Mouse (Mus musculus): Measurements from ENCODE around the gene Syngr2. TPM values are rescaled to one million over a fixed set of nuclear protein-coding genes. Genes with fewer than 3 reads are reported as not detected.

Gene Syngr2
- polyA plus RNA-seq, 1 experiment from 2014 or later: 13.1 TPM

DNA sequence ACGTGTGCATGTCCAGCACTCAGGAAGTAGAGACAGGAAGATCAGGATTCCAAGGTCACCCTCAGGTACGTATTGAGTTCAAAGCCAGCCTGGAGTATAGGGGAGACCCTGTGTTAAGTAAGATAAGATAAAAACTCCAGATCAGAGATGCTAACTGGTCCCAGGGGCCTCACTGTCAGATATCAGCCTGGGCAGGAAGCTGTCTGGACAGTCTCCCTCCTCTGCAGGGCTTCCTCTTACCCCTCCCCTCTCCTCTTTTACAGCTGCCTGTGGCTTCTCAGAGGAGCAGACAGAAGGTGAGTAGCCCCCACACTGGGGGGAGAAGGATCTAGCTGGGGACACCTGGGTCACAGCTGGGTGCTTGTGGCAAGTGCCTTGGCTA, 11.3 kb upstream of the Syngr2 start:
- no peak overlapping the region for H3K9ac ChIP-seq (replicated peaks; ENCODE audit: low read depth, low read length)
- H3K4me2 ChIP-seq (ENCODE audit: low read length): no peak overlapping the region
- 65% methylated on average over 2 of the region's 2 CpGs for WGBS
- no peaks in the 10 kb centered on the region for H3K9me3 ChIP-seq (ENCODE audit: control insufficient read depth, low read length)
- H3K27me3 ChIP-seq (replicated peaks; ENCODE audit: control insufficient read depth, insufficient read depth, low read length): no peaks in the 10 kb centered on the region
- H3K36me3 ChIP-seq (ENCODE audit: control insufficient read depth, insufficient read depth): no peaks in the 10 kb centered on the region
- H3K4me1 ChIP-seq (replicated peaks; ENCODE audit: control insufficient read depth, insufficient read depth, low read length): no peaks in the 10 kb centered on the region
- no peak overlapping the region for H3K27ac ChIP-seq (ENCODE audit: low read length)
- ATAC-seq: no peak
- H3K4me3 ChIP-seq (replicated peaks; ENCODE audit: low read length): no peak overlapping the region

DNA sequence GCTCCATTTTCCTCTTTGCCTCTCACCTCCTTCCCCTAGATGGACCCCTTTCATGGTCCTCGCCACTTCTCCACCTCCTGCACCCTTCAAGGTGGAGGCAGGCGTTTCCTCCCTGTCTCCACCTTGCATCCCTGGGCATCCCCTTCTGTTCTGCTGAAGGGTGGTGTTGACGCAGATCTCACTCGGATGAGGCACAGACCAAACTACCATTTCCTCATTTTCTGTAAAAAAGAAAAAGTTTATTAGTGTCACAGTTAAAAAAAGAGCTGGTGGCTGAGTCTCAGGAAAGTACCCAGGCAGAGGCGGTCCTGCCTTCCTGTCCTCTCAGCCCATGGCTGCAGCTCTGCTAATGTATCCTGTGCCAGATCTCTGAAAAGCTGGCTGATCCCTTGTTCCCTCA, 10.3 kb upstream of the Syngr2 start:
- WGBS: 60% methylated on average over 5 of the region's 5 CpGs
- no peak overlapping the region for H3K4me2 ChIP-seq (ENCODE audit: low read length)
- H3K9me3 ChIP-seq (ENCODE audit: control insufficient read depth, low read length): no peaks in the 10 kb centered on the region
- no peaks in the 10 kb centered on the region for H3K36me3 ChIP-seq (ENCODE audit: control insufficient read depth, insufficient read depth)
- no peak overlapping the region for H3K4me3 ChIP-seq (replicated peaks; ENCODE audit: low read length)
- no peak overlapping the region for H3K27ac ChIP-seq (ENCODE audit: low read length)
- H3K27me3 ChIP-seq (replicated peaks; ENCODE audit: control insufficient read depth, insufficient read depth, low read length): no peaks in the 10 kb centered on the region
- H3K9ac ChIP-seq (replicated peaks; ENCODE audit: low read depth, low read length): no peak overlapping the region
- ATAC-seq: no peak
- no peaks in the 10 kb centered on the region for H3K4me1 ChIP-seq (replicated peaks; ENCODE audit: control insufficient read depth, insufficient read depth, low read length)

DNA sequence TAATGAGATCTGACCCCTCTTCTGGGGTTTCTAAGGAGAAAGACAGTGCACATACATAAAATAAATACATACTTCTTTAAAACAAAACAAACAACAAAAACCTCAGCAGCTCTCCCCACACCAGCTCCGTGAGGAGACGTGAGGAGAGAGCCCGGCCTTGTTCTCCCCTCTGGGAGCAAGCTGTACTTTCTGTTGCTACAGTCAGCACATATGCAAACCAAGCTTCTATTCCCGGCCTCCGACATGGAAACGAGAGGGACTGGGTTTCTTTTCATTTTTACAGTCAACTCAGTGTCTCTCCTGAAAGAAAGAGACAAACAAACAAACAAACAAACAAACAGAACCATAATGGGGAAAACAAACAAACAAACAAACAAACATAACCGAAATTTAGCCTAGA, 9.4 kb upstream of the Syngr2 start:
- 88% methylated on average over 7 of the region's 7 CpGs for whole genome bisulfite sequencing
- no peaks in the 10 kb centered on the region for H3K4me1 ChIP-seq (replicated peaks; ENCODE audit: control insufficient read depth, insufficient read depth, low read length)

DNA sequence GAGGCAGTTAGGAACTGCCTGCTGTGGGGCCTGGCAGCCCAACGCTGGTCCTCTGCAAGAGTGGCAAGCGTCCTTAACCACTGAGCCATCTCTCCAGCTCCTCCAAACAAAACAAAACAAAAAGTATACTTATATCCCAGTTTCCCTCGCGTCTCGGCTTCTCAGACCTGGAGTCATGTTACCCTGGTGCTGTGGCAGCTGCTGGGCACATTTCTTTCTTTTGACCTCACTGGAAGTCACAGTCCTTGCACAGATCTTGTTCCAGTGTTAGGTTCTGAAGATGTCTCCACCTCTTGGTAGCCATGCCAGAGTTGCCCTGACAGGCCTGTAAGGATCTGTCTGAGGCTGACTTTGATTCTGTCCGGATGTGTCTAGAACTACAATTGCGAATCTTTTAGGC, 7.8 kb upstream of the Syngr2 start:
- 82% methylated on average over 7 of the region's 7 CpGs for WGBS
- no peak overlapping the region for H3K4me2 ChIP-seq (ENCODE audit: low read length)

More for the DNA sequence above, 9.4 kb upstream of the Syngr2 start:
- Histone ChIP-seq H3K4me3 (replicated peaks; ENCODE audit: low read length) (no peak overlapping the region), H3K27me3 (replicated peaks; ENCODE audit: control insufficient read depth, insufficient read depth, low read length) (no peaks in the 10 kb centered on the region), H3K4me2 (ENCODE audit: low read length) (no peak overlapping the region), H3K9ac (replicated peaks; ENCODE audit: low read depth, low read length) (no peak overlapping the region), H3K36me3 (ENCODE audit: control insufficient read depth, insufficient read depth) (no peaks in the 10 kb centered on the region), H3K27ac (ENCODE audit: low read length) (no peak overlapping the region), H3K9me3 (ENCODE audit: control insufficient read depth, low read length) (no peaks in the 10 kb centered on the region)
- no peak for ATAC-seq

DNA sequence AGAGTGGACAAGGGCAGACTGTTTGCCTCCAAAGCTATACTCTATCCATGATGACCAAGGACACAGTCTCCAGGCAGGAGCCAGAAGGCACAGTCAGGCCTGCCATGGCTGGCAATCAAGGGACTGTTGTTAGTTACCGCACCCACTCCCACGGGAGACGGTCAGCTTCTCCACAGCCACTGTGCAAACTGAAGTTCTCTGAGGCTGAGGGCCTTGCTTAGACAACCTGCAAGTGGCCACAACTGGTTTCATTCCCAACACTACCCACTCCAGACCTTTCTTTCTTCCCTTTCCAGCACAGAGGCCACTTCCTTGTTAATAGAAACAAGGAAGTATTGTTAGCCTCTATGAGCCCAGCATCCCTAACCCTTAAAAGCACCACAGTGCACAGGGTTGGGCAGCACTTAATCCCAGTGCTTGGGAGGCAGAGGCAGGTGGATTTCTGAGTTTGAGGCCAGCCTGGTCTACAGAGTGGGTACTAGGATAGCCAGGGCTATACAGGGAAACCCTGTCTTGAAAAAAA, 6.2 kb upstream of the Syngr2 start:
- no peaks in the 10 kb centered on the region for H3K27me3 ChIP-seq (replicated peaks; ENCODE audit: control insufficient read depth, insufficient read depth, low read length)
- no peaks in the 10 kb centered on the region for H3K4me1 ChIP-seq (replicated peaks; ENCODE audit: control insufficient read depth, insufficient read depth, low read length)
- ATAC-seq: no peak
- no peak overlapping the region for H3K27ac ChIP-seq (ENCODE audit: low read length)
- H3K4me3 ChIP-seq (replicated peaks; ENCODE audit: low read length): no peak overlapping the region
- no peak overlapping the region for H3K4me2 ChIP-seq (ENCODE audit: low read length)
- WGBS: 91% methylated on average over 3 of the region's 3 CpGs
- no peaks in the 10 kb centered on the region for H3K36me3 ChIP-seq (ENCODE audit: control insufficient read depth, insufficient read depth)
- H3K9ac ChIP-seq (replicated peaks; ENCODE audit: low read depth, low read length): no peak overlapping the region
- no peaks in the 10 kb centered on the region for H3K9me3 ChIP-seq (ENCODE audit: control insufficient read depth, low read length)

More for the DNA sequence above, 7.8 kb upstream of the Syngr2 start:
- H3K27ac ChIP-seq (ENCODE audit: low read length): no peak overlapping the region
- no peak for ATAC-seq
- H3K36me3 ChIP-seq (ENCODE audit: control insufficient read depth, insufficient read depth): no peaks in the 10 kb centered on the region
- H3K4me1 ChIP-seq (replicated peaks; ENCODE audit: control insufficient read depth, insufficient read depth, low read length): no peaks in the 10 kb centered on the region
- H3K27me3 ChIP-seq (replicated peaks; ENCODE audit: control insufficient read depth, insufficient read depth, low read length): no peaks in the 10 kb centered on the region
- H3K4me3 ChIP-seq (replicated peaks; ENCODE audit: low read length): no peak overlapping the region
- H3K9ac ChIP-seq (replicated peaks; ENCODE audit: low read depth, low read length): no peak overlapping the region
- H3K9me3 ChIP-seq (ENCODE audit: control insufficient read depth, low read length): no peaks in the 10 kb centered on the region

DNA sequence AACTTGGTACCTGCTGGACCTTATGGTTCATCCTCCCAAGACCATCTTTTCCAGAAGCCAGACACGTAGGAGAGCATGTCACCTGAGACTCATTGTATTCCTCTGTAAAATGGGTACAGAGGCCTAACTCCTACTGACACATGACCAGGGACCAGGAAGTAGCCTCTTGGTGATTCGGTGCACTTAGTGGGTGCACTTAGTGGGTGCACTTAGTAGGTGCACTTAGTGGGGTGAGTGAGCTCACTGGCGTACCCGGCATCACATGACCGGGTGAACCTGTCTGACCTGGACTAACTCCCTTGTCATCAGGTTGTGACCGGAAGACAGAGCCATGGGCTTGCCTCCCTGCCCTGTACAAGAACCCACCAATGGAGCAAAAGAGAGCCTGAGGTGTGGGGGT, 2.7 kb upstream of the Syngr2 start:
- Histone ChIP-seq H3K4me1 (replicated peaks; ENCODE audit: control insufficient read depth, insufficient read depth, low read length) (peaks cover 18% of the 10 kb centered on the region), H3K9me3 (ENCODE audit: control insufficient read depth, low read length) (no peaks in the 10 kb centered on the region), H3K9ac (replicated peaks; ENCODE audit: low read depth, low read length) (no peak overlapping the region), H3K36me3 (ENCODE audit: control insufficient read depth, insufficient read depth) (no peaks in the 10 kb centered on the region), H3K27me3 (replicated peaks; ENCODE audit: control insufficient read depth, insufficient read depth, low read length) (0 out of 2 replicates have a peak, but pooled peaks cover 6% of the 10 kb centered on the region), H3K4me3 (replicated peaks; ENCODE audit: low read length) (no peak overlapping the region), H3K27ac (ENCODE audit: low read length) (no peak overlapping the region), H3K4me2 (ENCODE audit: low read length) (no peak overlapping the region)
- 93% methylated on average over 6 of the region's 6 CpGs for WGBS
- ATAC-seq: no peak

DNA sequence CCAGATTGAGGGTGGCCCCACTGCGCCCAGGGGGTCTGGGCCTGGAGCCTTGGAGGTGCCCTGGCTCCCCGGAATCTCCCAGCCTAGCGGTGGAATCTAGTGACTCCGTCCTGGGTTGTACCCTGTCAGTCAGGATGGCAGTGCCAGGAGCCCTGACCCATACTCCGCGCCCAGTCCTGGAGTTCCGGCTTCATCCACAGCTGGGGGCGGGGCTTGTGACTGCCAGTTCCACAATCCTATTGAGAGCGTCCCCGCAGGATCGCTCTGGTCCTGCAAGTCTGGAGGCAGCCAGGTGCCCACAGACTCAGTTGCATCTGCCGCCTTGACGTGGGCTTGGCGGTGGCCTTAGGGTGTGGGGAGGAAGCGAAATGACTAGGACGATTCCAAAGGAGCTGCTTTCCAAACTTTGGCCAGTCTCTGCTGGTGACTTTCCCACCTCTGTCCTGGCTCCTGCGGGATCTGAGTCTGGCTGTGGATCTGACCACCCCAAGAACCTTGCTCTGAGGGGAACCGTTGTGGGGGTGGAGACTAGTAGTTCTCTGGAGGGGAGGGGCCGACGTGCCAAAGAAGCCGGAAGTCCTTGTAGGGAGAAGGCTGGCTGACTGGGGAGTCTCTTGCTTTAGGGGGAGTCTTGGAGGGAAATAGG, 1.1 kb downstream of the Syngr2 start:
- Histone ChIP-seq H3K9ac (replicated peaks; ENCODE audit: low read depth, low read length) (peak overlapping the region; percentile 55), H3K4me1 (replicated peaks; ENCODE audit: control insufficient read depth, insufficient read depth, low read length) (peaks cover 18% of the 10 kb centered on the region), H3K4me3 (replicated peaks; ENCODE audit: low read length) (peak overlapping the region; percentile 59), H3K27ac (ENCODE audit: low read length) (no peak overlapping the region), H3K9me3 (ENCODE audit: control insufficient read depth, low read length) (no peaks in the 10 kb centered on the region), H3K4me2 (ENCODE audit: low read length) (peak overlapping the region; percentile 93), H3K27me3 (replicated peaks; ENCODE audit: control insufficient read depth, insufficient read depth, low read length) (0 out of 2 replicates have a peak, but pooled peaks cover 6% of the 10 kb centered on the region), H3K36me3 (ENCODE audit: control insufficient read depth, insufficient read depth) (no peaks in the 10 kb centered on the region)
- WGBS: under 1% methylated on average over 21 of the region's 21 CpGs
- ATAC-seq: peak; percentile 84

DNA sequence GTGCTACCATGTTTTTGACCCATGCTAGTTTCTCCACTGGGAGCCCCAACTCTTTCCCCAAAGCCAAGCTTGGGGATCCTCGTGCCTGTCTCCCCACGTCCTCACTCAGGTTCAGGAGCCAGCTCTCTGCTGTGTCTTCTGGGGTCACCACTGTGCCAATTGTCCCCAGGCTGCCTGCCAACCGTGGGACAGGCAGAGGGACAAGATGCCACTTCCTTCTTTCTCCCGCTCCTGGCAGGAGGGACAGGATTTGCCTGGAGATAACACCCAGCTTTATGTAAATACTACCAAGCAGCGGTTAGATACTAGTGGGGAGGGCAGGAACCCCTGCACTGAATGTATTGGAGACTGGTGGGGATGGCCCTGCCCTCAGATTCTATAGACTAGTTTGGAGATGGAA, 4.4 kb downstream of the Syngr2 start:
- Histone ChIP-seq H3K36me3 (ENCODE audit: control insufficient read depth, insufficient read depth) (no peaks in the 10 kb centered on the region), H3K4me1 (replicated peaks; ENCODE audit: control insufficient read depth, insufficient read depth, low read length) (peaks cover 18% of the 10 kb centered on the region), H3K9ac (replicated peaks; ENCODE audit: low read depth, low read length) (no peak overlapping the region), H3K9me3 (ENCODE audit: control insufficient read depth, low read length) (no peaks in the 10 kb centered on the region), H3K27ac (ENCODE audit: low read length) (no peak overlapping the region), H3K4me2 (ENCODE audit: low read length) (no peak overlapping the region), H3K27me3 (replicated peaks; ENCODE audit: control insufficient read depth, insufficient read depth, low read length) (0 out of 2 replicates have a peak, but pooled peaks cover 6% of the 10 kb centered on the region), H3K4me3 (replicated peaks; ENCODE audit: low read length) (no peak overlapping the region)
- no peak for ATAC-seq
- 69% methylated on average over 5 of the region's 5 CpGs for WGBS

DNA sequence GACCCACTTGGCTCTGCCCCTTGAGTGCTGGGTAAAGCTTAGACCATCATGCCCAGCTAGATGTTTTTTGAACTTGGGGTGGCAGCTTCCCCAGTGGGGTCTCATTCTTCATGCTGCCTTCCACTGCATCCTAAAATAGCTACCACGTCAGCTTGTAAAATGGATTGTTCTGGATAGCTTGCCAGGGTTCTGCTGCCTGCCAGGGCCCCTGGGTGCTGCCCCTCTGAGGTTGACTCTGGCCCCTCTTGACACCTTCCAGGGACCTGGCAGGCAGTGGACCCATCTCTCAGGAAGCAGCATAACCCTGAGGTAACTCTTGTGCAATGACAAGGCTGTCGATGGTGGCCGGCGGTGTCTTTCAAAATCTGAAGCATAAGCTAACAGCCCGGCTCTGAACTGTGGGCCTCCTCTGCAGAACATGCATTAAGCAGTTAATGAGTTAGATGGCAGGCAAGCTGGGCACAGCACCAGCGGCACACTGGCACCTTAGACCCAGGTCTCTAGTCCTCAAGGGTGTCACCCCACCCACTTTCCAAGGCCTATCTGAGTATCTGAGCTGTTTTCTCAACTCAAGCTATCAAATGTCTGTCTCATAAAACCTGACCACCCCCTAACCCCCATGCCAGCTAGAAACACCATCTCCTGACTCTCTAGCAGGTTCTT, 5.4 kb downstream of the Syngr2 start:
- Histone ChIP-seq H3K27me3 (replicated peaks; ENCODE audit: control insufficient read depth, insufficient read depth, low read length) (0 out of 2 replicates have a peak, but pooled peaks cover 2% of the 10 kb centered on the region), H3K27ac (ENCODE audit: low read length) (no peak overlapping the region), H3K9me3 (ENCODE audit: control insufficient read depth, low read length) (no peaks in the 10 kb centered on the region), H3K9ac (replicated peaks; ENCODE audit: low read depth, low read length) (no peak overlapping the region), H3K4me2 (ENCODE audit: low read length) (no peak overlapping the region), H3K4me3 (replicated peaks; ENCODE audit: low read length) (no peak overlapping the region), H3K4me1 (replicated peaks; ENCODE audit: control insufficient read depth, insufficient read depth, low read length) (peaks cover 11% of the 10 kb centered on the region), H3K36me3 (ENCODE audit: control insufficient read depth, insufficient read depth) (no peaks in the 10 kb centered on the region)
- 93% methylated on average over 6 of the region's 6 CpGs for WGBS
- ATAC-seq: no peak
